Comparison of ENCODE assay signal across 10 mouse cellular contexts in the genomic region with DNA sequence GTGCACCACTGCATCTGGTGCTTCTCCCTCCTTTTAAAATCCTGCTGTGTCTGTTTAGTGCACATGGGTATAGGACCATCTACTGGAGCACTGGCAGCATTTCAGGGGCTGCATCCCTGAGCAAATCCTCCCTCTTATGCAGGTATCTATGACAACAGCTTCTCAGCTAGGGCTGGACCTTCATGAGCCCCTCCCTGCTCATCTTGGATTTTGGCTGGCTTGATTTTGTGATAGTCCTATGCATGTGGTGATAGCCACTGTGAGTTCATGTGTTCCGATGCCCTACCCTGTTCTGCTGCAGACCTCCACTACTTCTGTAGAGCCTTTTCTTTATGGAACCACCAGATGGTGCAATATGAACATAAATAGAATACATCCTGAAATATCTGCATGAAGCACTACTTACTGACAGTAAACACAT. TPM values are rescaled to one million over a fixed set of nuclear protein-coding genes. Genes with fewer than 3 reads are reported as not detected.
DNase-seq lines count a peak whose midpoint lies in the region; ATAC-seq and TF ChIP-seq lines count a peak whose summit lies in the region.
"Had no signal": no experiment of that assay in that cellular context is flagged by ENCODE, and none has a peak within 500 bp of the region (broad histone marks: within the 10 kb centered on the region; RNA-seq: fewer than 3 reads in every experiment).

No protein-coding gene starts in this region.

- in situ Hi-C loops in CH12.LX (cut with MboI; ENCODE audit: low pct_ligation_motif_present, low pct_unique_long_range_greater_than_20kb, low sequenced_read_pairs): loop anchor here (5.0 kb wide), 1 partner anchor 103 kb away; a partner anchor contains a TSS

- TF ChIP-seq RAD21 in CH12.LX (IDR thresholded peaks at IDR 0.05; ENCODE audit: low read depth, low read length): peak; percentile 89

- no peaks in the 10 kb centered on the region for H3K27me3 ChIP-seq in heart, postnatal 0 days (ENCODE audit: control insufficient read depth, insufficient read depth, low read length)
- H3K27me3 ChIP-seq in CH12.LX (replicated peaks): no peaks in the 10 kb centered on the region
- no peaks in the 10 kb centered on the region for H3K27me3 ChIP-seq in heart, embryonic 11.5 days (ENCODE audit: control insufficient read depth, insufficient read depth, low read length)

- no peak overlapping the region for H3K4me3 ChIP-seq in heart, postnatal 0 days (ENCODE audit: low read depth, low read length)
- H3K4me3 ChIP-seq in CH12.LX (replicated peaks in 1 of 3; ENCODE audit: low read depth in 2 of 3, low read length in 2 of 3, poor library complexity in 1 of 3): no peak overlapping the region
- H3K4me3 ChIP-seq in cortical plate, adult 2 months (ENCODE audit: insufficient read depth, low read length): no peak overlapping the region
- no peak overlapping the region for H3K4me3 ChIP-seq in heart, embryonic 11.5 days (ENCODE audit: low read depth, low read length)

- no peak for TF ChIP-seq EP300 in heart, postnatal 0 days (IDR thresholded peaks at IDR 0.05; ENCODE audit: low read depth)
- TF ChIP-seq EP300 in CH12.LX (IDR thresholded peaks at IDR 0.05; ENCODE audit: low read length): no peak

- peak; percentile 71 for DNase-seq in heart, postnatal 0 days (ENCODE audit: low spot score)
- no peak for DNase-seq in heart, postnatal 4 days
- DNase-seq in CH12.LX (ENCODE audit: extremely low read depth): peak; percentile 47
- peak; percentile 12 for DNase-seq in mesoderm, embryonic 11.5 days (ENCODE audit: low read depth, low spot score)
- DNase-seq in adrenal gland, adult 8-10 months: no peak

- H3K9me3 ChIP-seq in heart, postnatal 0 days (replicated peaks; ENCODE audit: control insufficient read depth, low read length): no peaks in the 10 kb centered on the region
- H3K9me3 ChIP-seq in CH12.LX (replicated peaks; ENCODE audit: low read length): no peaks in the 10 kb centered on the region
- no peaks in the 10 kb centered on the region for H3K9me3 ChIP-seq in heart, embryonic 11.5 days (replicated peaks; ENCODE audit: control insufficient read depth, low read length)

- TF ChIP-seq CTCF in heart, postnatal 0 days (IDR thresholded peaks at IDR 0.05; ENCODE audit: low read depth): peak; percentile 64
- peak; percentile 7 to 82; a peak in 2 of 4 replicates for TF ChIP-seq CTCF in CH12.LX (conservative IDR thresholded peaks at IDR 0.05 in 1 of 2, IDR thresholded peaks at IDR 0.05 in 1 of 2; ENCODE audit: low read depth in 2 of 2, low read length in 2 of 2)
- peak; percentile 48 for TF ChIP-seq CTCF in cortical plate, adult 2 months (IDR thresholded peaks at IDR 0.05; ENCODE audit: extremely low read depth, insufficient read depth, low read length)

- peak; percentile 53; the same call in 1 of the 2 replicates for ATAC-seq in heart, postnatal 0 days (ENCODE audit: insufficient read depth, low read depth)
- peak; percentile 64 for ATAC-seq in inflammation-experienced regulatory T-cells, adult 6 months
- ATAC-seq in heart, embryonic 11.5 days (replicated peaks; ENCODE audit: insufficient number of reproducible peaks, low FRiP score, low TSS enrichment): no peak

- dilution Hi-C loops in CH12.LX (cut with MboI; ENCODE audit: extremely low pct_ligation_motif_present, extremely low pct_unique_long_range_greater_than_20kb, low sequenced_read_pairs): no loop called here

- WGBS in heart, postnatal 0 days: 38% methylated on average over 1 of the region's 1 CpGs
- 56% methylated on average over 1 of the region's 1 CpGs for WGBS in heart, embryonic 11.5 days (ENCODE audit: insufficient replicate concordance)

- no peak overlapping the region for H3K9ac ChIP-seq in heart, postnatal 0 days (replicated peaks; ENCODE audit: low read depth, low read length)
- no peak overlapping the region for H3K9ac ChIP-seq in CH12.LX (ENCODE audit: insufficient read depth, low read depth)
- no peak overlapping the region for H3K9ac ChIP-seq in heart, embryonic 11.5 days (ENCODE audit: low read depth, low read length)

- H3K36me3 ChIP-seq in heart, postnatal 0 days (replicated peaks; ENCODE audit: control insufficient read depth, insufficient read depth, low read length): no peaks in the 10 kb centered on the region
- no peaks in the 10 kb centered on the region for H3K36me3 ChIP-seq in CH12.LX (replicated peaks in 1 of 2; ENCODE audit: control insufficient read depth in 1 of 2, insufficient read depth in 1 of 2, low read length in 1 of 2)
- H3K36me3 ChIP-seq in heart, embryonic 11.5 days (ENCODE audit: control insufficient read depth, insufficient read depth, low read length): no peaks in the 10 kb centered on the region

- no peak overlapping the region for H3K4me2 ChIP-seq in heart, postnatal 0 days (ENCODE audit: low read depth, low read length)
- no peak overlapping the region for H3K4me2 ChIP-seq in CH12.LX (ENCODE audit: insufficient read depth, low read depth, poor library complexity, severe bottlenecking)
- no peak overlapping the region for H3K4me2 ChIP-seq in heart, embryonic 11.5 days

- no peak overlapping the region for H3K27ac ChIP-seq in heart, postnatal 0 days (ENCODE audit: low read depth)
- no peak overlapping the region for H3K27ac ChIP-seq in CH12.LX (ENCODE audit: insufficient read depth, low read depth)
- H3K27ac ChIP-seq in cortical plate, adult 2 months (ENCODE audit: insufficient read depth, low read length): no peak overlapping the region
- no peak overlapping the region for H3K27ac ChIP-seq in heart, embryonic 11.5 days (ENCODE audit: low read depth, low read length)

- H3K79me2 ChIP-seq in CH12.LX (replicated peaks; ENCODE audit: control insufficient read depth, extremely low read depth, insufficient read depth, poor library complexity, severe bottlenecking): no peaks in the 10 kb centered on the region

- TF ChIP-seq POLR2A in CH12.LX (IDR thresholded peaks at IDR 0.05; ENCODE audit: low read depth, low read length): no peak
- no peak for TF ChIP-seq POLR2A in cortical plate, adult 2 months (IDR thresholded peaks at IDR 0.05; ENCODE audit: extremely low read depth, insufficient read depth, low read length)

- H3K4me1 ChIP-seq in heart, postnatal 0 days (ENCODE audit: control insufficient read depth, insufficient read depth): no peaks in the 10 kb centered on the region
- H3K4me1 ChIP-seq in CH12.LX (ENCODE audit: control insufficient read depth in 1 of 2, insufficient read depth in 2 of 2): peaks cover 0 to 6% of the 10 kb centered on the region in 2 experiments; a peak in 2 of 4 replicates
- no peaks in the 10 kb centered on the region for H3K4me1 ChIP-seq in cortical plate, adult 2 months (ENCODE audit: control insufficient read depth, insufficient read depth, low read length)
- H3K4me1 ChIP-seq in heart, embryonic 11.5 days (ENCODE audit: control insufficient read depth, insufficient read depth, low read length): no peaks in the 10 kb centered on the region

RNA-seq across cellular contexts. Expression of a gene that starts 8.4 kb away (rescaled TPM):
- not detected in 2 replicates for total RNA-seq in heart, postnatal 0 days (2014; rRNA removed; ENCODE audit: low replicate concordance)
- not detected in 2 replicates for polyA plus RNA-seq in heart, postnatal 0 days (2015; fragmentation: Nextera tagmentation; extraction: Ambion mirVana)
- total RNA-seq in heart, postnatal 4 days (2021): not detected
- total RNA-seq in CH12.LX (2012; rRNA removed) (not detected in 2 replicates), CH12.LX (2014; rRNA removed) (not detected in 2 replicates)
- not detected in 2 replicates for polyA plus RNA-seq in CH12.LX (2012; ENCODE audit: insufficient read length, low read depth)
- polyA plus RNA-seq in cortical plate, adult 2 months (2012; rRNA removed): not detected in 2 replicates
- not detected for polyA plus RNA-seq in inflammation-experienced regulatory T-cells, adult 6 months (2017; shearing (Covaris generic))
- not detected for total RNA-seq in adrenal gland, adult 8-10 months (2022)
- not detected in 2 replicates for polyA plus RNA-seq in heart, embryonic 11.5 days (2014; fragmentation: Nextera tagmentation; extraction: Ambion mirVana)
- total RNA-seq: layer of hippocampus, adult 18-20 months had no signal
- polyA plus RNA-seq: spleen, adult 2 months had no signal

RNA-seq across cellular contexts. Expression of a gene that starts 8.5 kb away (rescaled TPM):
- total RNA-seq in heart, postnatal 0 days (2014; rRNA removed; ENCODE audit: low replicate concordance): not detected in 2 replicates
- 0.04 and 0.05 TPM in 2 replicates for polyA plus RNA-seq in heart, postnatal 0 days (2015; fragmentation: Nextera tagmentation; extraction: Ambion mirVana)
- total RNA-seq in heart, postnatal 4 days (2021): not detected
- total RNA-seq in CH12.LX (2012; rRNA removed): not detected in 2 replicates
- total RNA-seq in CH12.LX (2014; rRNA removed): not detected in 2 replicates
- not detected in 2 replicates for polyA plus RNA-seq in CH12.LX (2012; ENCODE audit: insufficient read length, low read depth)
- 0.08 TPM in 1 of 2 replicates, not detected in the other for polyA plus RNA-seq in cortical plate, adult 2 months (2012; rRNA removed)
- under 1 TPM in 2 of 3 experiments, not detected in 1; 0.22 to 0.40 TPM for polyA plus RNA-seq in inflammation-experienced regulatory T-cells, adult 6 months (2017; shearing (Covaris generic))
- total RNA-seq in adrenal gland, adult 8-10 months (2022): under 1 TPM in 1 of 4 experiments, not detected in 3; 0.09 TPM
- not detected in 2 replicates for polyA plus RNA-seq in heart, embryonic 11.5 days (2014; fragmentation: Nextera tagmentation; extraction: Ambion mirVana)
- total RNA-seq: layer of hippocampus, adult 18-20 months had no signal

RNA-seq across cellular contexts. Expression of a gene that starts 34.0 kb away (rescaled TPM):
- total RNA-seq in heart, postnatal 0 days (2014; rRNA removed; ENCODE audit: low replicate concordance): not detected in 2 replicates
- polyA plus RNA-seq in heart, postnatal 0 days (2015; fragmentation: Nextera tagmentation; extraction: Ambion mirVana): not detected in 2 replicates
- not detected for total RNA-seq in heart, postnatal 4 days (2021)
- 0.08 and 0.13 TPM in 2 replicates for total RNA-seq in CH12.LX (2012; rRNA removed)
- 0.24 and 0.26 TPM in 2 replicates for total RNA-seq in CH12.LX (2014; rRNA removed)
- polyA plus RNA-seq in CH12.LX (2012; ENCODE audit: insufficient read length, low read depth): 0.13 and 0.41 TPM in 2 replicates
- 0.11 TPM in 1 of 2 replicates, not detected in the other for polyA plus RNA-seq in cortical plate, adult 2 months (2012; rRNA removed)
- polyA plus RNA-seq in inflammation-experienced regulatory T-cells, adult 6 months (2017; shearing (Covaris generic)): under 1 TPM in 2 of 3 experiments, not detected in 1; 0.26 to 0.33 TPM
- not detected for total RNA-seq in adrenal gland, adult 8-10 months (2022)
- 0.14 TPM in 1 of 2 replicates, not detected in the other for polyA plus RNA-seq in heart, embryonic 11.5 days (2014; fragmentation: Nextera tagmentation; extraction: Ambion mirVana)
- total RNA-seq: layer of hippocampus, adult 18-20 months had no signal
- polyA plus RNA-seq: spleen, adult 2 months had no signal

RNA-seq across cellular contexts. Expression of a gene that starts 40.0 kb away (rescaled TPM):
- 99.5 and 115 TPM in 2 replicates for total RNA-seq in heart, postnatal 0 days (2014; rRNA removed; ENCODE audit: low replicate concordance)
- polyA plus RNA-seq in heart, postnatal 0 days (2015; fragmentation: Nextera tagmentation; extraction: Ambion mirVana): 84.2 and 87.7 TPM in 2 replicates
- total RNA-seq in heart, postnatal 4 days (2021): 10 to 100 TPM; 84.4 to 86.0 TPM
- total RNA-seq in CH12.LX (2012; rRNA removed) (14.9 and 20.3 TPM in 2 replicates), CH12.LX (2014; rRNA removed) (18.2 and 19.2 TPM in 2 replicates)
- 29.2 and 29.9 TPM in 2 replicates for polyA plus RNA-seq in CH12.LX (2012; ENCODE audit: insufficient read length, low read depth)
- 19.8 and 21.2 TPM in 2 replicates for polyA plus RNA-seq in cortical plate, adult 2 months (2012; rRNA removed)
- polyA plus RNA-seq in inflammation-experienced regulatory T-cells, adult 6 months (2017; shearing (Covaris generic)): 1 to 10 TPM; 3.5 to 8.4 (median 4.3) TPM
- total RNA-seq in adrenal gland, adult 8-10 months (2022): 100 to 1,000 TPM in 2 of 4 experiments, 10 to 100 TPM in 2; 83.1 to 149 (median 112) TPM
- 45.0 and 49.8 TPM in 2 replicates for polyA plus RNA-seq in heart, embryonic 11.5 days (2014; fragmentation: Nextera tagmentation; extraction: Ambion mirVana)

RNA-seq across cellular contexts. Expression of a gene that starts 47.0 kb away (rescaled TPM):
- 166 and 244 TPM in 2 replicates for total RNA-seq in heart, postnatal 0 days (2014; rRNA removed; ENCODE audit: low replicate concordance)
- polyA plus RNA-seq in heart, postnatal 0 days (2015; fragmentation: Nextera tagmentation; extraction: Ambion mirVana): 273 and 282 TPM in 2 replicates
- 100 to 1,000 TPM; 114 to 125 TPM for total RNA-seq in heart, postnatal 4 days (2021)
- 1,479 and 1,509 TPM in 2 replicates for total RNA-seq in CH12.LX (2012; rRNA removed)
- total RNA-seq in CH12.LX (2014; rRNA removed): 1,782 and 1,954 TPM in 2 replicates
- 1,919 and 2,234 TPM in 2 replicates for polyA plus RNA-seq in CH12.LX (2012; ENCODE audit: insufficient read length, low read depth)
- polyA plus RNA-seq in cortical plate, adult 2 months (2012; rRNA removed): 188 and 212 TPM in 2 replicates
- over 10,000 TPM in 1 of 3 experiments, 1,000 to 10,000 TPM in 2; 8,524 to 10,037 (median 9,865) TPM for polyA plus RNA-seq in inflammation-experienced regulatory T-cells, adult 6 months (2017; shearing (Covaris generic))
- total RNA-seq in adrenal gland, adult 8-10 months (2022): 100 to 1,000 TPM; 769 to 879 (median 834) TPM
- 224 and 240 TPM in 2 replicates for polyA plus RNA-seq in heart, embryonic 11.5 days (2014; fragmentation: Nextera tagmentation; extraction: Ambion mirVana)

Comparison
In these comparisons a context has a peak if more than half of its experiments do, and no peak if none do; other contexts are left out.
1. DNase-seq: peak in heart, postnatal 0 days (single experiment), CH12.LX (single experiment) and mesoderm, embryonic 11.5 days (single experiment); none in heart, postnatal 4 days (single experiment) and adrenal gland, adult 8-10 months (single experiment).
2. Peak in every context shown above with its lines, with median percentiles within 50 percentile points of each other: CTCF ChIP-seq.